Mouse (Mus musculus): Measurements from ENCODE around the gene Card14. TPM values are rescaled to one million over a fixed set of nuclear protein-coding genes. Genes with fewer than 3 reads are reported as not detected.

The Card14 gene
- total RNA-seq (2012; rRNA removed): 0.22 and 0.58 TPM in 2 replicates

DNA sequence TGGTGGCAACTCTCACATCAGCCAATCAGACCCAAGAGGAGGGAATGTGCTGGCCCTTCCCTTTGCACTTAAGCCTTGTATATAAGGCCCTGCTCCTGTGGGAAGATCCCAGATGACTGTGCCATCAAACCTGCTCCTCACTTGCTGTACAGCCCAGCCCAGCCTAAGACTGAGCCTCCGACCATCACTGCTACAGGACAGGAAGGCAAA is at the start of gene Card14:
Gene Card14, plus strand, starts transcription at position 111 of the 210 bp plus-strand sequence.
- Histone ChIP-seq H3K4me3 (ENCODE audit: insufficient read depth in 1 of 2, low read depth in 1 of 2, low read length in 2 of 2, poor library complexity in 1 of 2, severe bottlenecking in 1 of 2) (no peak within 1 kb of the TSS), H3K4me1 (ENCODE audit: control insufficient read depth in 2 of 2, insufficient read depth in 2 of 2, low read length in 2 of 2, poor library complexity in 1 of 2) (peaks cover 3 to 11% of the 10 kb centered on the region in 2 experiments; a peak in 1 of 4 replicates), H3K27ac (ENCODE audit: insufficient read depth, low read depth, low read length, poor library complexity, severe bottlenecking) (no peak within 1 kb of the TSS), H3K36me3 (ENCODE audit: control insufficient read depth, insufficient read depth, low read length, poor library complexity, severe bottlenecking) (no peaks in the 10 kb centered on the region), H3K9me3 (ENCODE audit: control insufficient read depth, insufficient read depth, low read depth, low read length) (no peaks in the 10 kb centered on the region), H3K9ac (ENCODE audit: insufficient read depth, low read depth, low read length, poor library complexity, severe bottlenecking) (no peak within 1 kb of the TSS; the same call in 1 of the 2 replicates)
- TF ChIP-seq MAFK (IDR thresholded peaks at IDR 0.05; ENCODE audit: insufficient read depth, low read depth, low read length) (no peak), ZC3H11A (IDR thresholded peaks at IDR 0.05; ENCODE audit: borderline replicate concordance, low read depth, low read length) (no peak), CHD2 (IDR thresholded peaks at IDR 0.05; ENCODE audit: low read depth, low read length) (no peak), ZNF384 (IDR thresholded peaks at IDR 0.05; ENCODE audit: low read depth, low read length) (no peak), HCFC1 (IDR thresholded peaks at IDR 0.05; ENCODE audit: borderline replicate concordance, insufficient read depth, low read length) (no peak)
- in situ Hi-C loops (cut with MboI; ENCODE audit: low sequenced_read_pairs in 2 of 2, unreplicated experiment in 2 of 2): no loop called here
- DNase-seq (ENCODE audit: low read depth, low spot score): no peak

DNA sequence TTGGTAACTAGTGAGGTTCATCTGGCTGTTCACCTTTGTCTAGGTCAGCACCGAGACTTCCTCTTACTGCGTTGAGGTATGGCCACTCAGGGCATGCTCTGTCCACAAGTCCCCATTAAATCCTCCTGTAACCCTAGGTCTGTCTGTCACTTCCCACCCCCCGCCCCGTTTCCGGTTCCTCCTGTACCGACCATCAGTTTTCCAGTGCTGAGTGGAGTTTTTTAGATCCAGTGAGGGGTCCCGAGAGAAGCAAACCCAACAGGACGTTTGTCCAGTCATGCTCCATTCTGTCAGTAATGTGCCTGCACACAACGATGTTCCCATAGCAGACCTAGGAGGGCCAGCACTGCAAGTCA is 49.4 kb upstream of the Card14 start:
- DNase-seq (ENCODE audit: low read depth, low spot score): no peak
- in situ Hi-C loops (cut with MboI; ENCODE audit: low sequenced_read_pairs in 2 of 2, unreplicated experiment in 2 of 2): no loop called here
- no peaks in the 10 kb centered on the region for H3K9me3 ChIP-seq (ENCODE audit: control insufficient read depth, insufficient read depth, low read depth, low read length)
- no peak overlapping the region for H3K9ac ChIP-seq (ENCODE audit: insufficient read depth, low read depth, low read length, poor library complexity, severe bottlenecking)
- TF ChIP-seq ZC3H11A (IDR thresholded peaks at IDR 0.05; ENCODE audit: borderline replicate concordance, low read depth, low read length) (no peak), ZNF384 (IDR thresholded peaks at IDR 0.05; ENCODE audit: low read depth, low read length) (no peak), HCFC1 (IDR thresholded peaks at IDR 0.05; ENCODE audit: borderline replicate concordance, insufficient read depth, low read length) (no peak), MAFK (IDR thresholded peaks at IDR 0.05; ENCODE audit: insufficient read depth, low read depth, low read length) (no peak), CHD2 (IDR thresholded peaks at IDR 0.05; ENCODE audit: low read depth, low read length) (no peak)
- no peaks in the 10 kb centered on the region for H3K36me3 ChIP-seq (ENCODE audit: control insufficient read depth, insufficient read depth, low read length, poor library complexity, severe bottlenecking)
- H3K27ac ChIP-seq (ENCODE audit: insufficient read depth, low read depth, low read length, poor library complexity, severe bottlenecking): no peak overlapping the region
- H3K4me1 ChIP-seq (ENCODE audit: control insufficient read depth in 2 of 2, insufficient read depth in 2 of 2, low read length in 2 of 2, poor library complexity in 1 of 2): peaks cover 0 to 11% of the 10 kb centered on the region in 2 experiments; a peak in 1 of 4 replicates
- H3K4me3 ChIP-seq (ENCODE audit: insufficient read depth in 1 of 2, low read depth in 1 of 2, low read length in 2 of 2, poor library complexity in 1 of 2, severe bottlenecking in 1 of 2): no peak overlapping the region

DNA sequence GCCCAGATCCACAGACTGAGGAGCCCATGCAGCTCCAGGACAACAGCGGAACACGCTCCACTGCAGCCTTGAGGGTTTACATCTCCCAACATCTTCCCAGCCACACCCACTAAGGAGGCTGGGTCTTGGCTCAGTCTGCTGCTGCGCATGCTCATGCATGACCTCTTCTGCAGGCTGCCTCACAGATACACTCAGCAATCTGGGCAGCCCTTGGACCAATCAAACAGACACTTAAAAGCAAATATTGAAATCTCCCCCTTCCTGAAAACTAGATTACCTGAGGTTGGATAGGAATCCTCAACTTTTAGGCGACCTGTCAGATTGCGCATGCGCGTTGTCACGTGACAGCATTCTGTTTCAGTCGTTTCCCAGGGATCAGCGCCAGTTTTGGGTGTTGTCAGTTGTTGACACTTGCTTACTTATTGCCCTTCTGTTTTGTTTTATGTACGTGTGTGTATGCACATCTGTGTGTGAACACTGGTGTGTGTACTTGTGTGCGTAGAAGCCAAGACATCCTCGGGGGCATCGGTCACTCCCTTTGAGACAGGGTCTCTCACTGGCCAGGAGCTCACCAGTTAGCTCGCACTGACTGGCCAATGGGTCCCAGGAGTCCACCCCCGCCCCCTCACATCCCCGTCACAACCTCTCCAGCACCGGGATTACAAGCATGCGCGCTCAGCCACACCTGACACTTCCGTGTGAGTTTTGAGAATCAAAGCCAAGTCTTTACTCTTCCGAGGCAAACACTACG is 48.8 kb upstream of the Card14 start:
- Histone ChIP-seq H3K9me3 (ENCODE audit: control insufficient read depth, insufficient read depth, low read depth, low read length) (no peaks in the 10 kb centered on the region), H3K36me3 (ENCODE audit: control insufficient read depth, insufficient read depth, low read length, poor library complexity, severe bottlenecking) (no peaks in the 10 kb centered on the region), H3K4me3 (ENCODE audit: insufficient read depth in 1 of 2, low read depth in 1 of 2, low read length in 2 of 2, poor library complexity in 1 of 2, severe bottlenecking in 1 of 2) (no peak overlapping the region), H3K27ac (ENCODE audit: insufficient read depth, low read depth, low read length, poor library complexity, severe bottlenecking) (no peak overlapping the region), H3K4me1 (ENCODE audit: control insufficient read depth in 2 of 2, insufficient read depth in 2 of 2, low read length in 2 of 2, poor library complexity in 1 of 2) (peaks cover 0 to 9% of the 10 kb centered on the region in 2 experiments; a peak in 1 of 4 replicates), H3K9ac (ENCODE audit: insufficient read depth, low read depth, low read length, poor library complexity, severe bottlenecking) (no peak overlapping the region)
- TF ChIP-seq CHD2 (IDR thresholded peaks at IDR 0.05; ENCODE audit: low read depth, low read length) (no peak), MAFK (IDR thresholded peaks at IDR 0.05; ENCODE audit: insufficient read depth, low read depth, low read length) (no peak), ZC3H11A (IDR thresholded peaks at IDR 0.05; ENCODE audit: borderline replicate concordance, low read depth, low read length) (no peak), HCFC1 (IDR thresholded peaks at IDR 0.05; ENCODE audit: borderline replicate concordance, insufficient read depth, low read length) (no peak), ZNF384 (IDR thresholded peaks at IDR 0.05; ENCODE audit: low read depth, low read length) (no peak)
- no peak for DNase-seq (ENCODE audit: low read depth, low spot score)
- in situ Hi-C loops (cut with MboI; ENCODE audit: low sequenced_read_pairs in 2 of 2, unreplicated experiment in 2 of 2): no loop called here

DNA sequence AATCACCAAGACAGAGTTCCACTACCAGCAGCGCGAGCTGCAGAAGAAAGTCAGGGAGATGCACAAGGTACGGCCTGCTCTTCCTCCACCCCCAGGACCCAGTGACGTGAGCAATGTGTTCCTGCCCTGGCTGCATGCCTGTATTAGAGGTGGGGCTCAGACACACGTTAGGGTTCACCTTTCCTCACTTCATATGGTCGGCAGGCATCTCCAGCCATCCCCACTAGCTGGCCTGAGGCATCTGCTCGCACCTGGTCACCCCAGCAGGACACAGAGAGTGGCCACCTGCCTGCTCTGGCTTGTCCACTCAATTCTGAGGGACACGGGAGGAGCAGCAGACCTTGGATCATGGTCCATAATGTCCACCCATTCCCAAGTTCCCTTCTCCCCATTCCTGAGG is 47.6 kb upstream of the Card14 start:
- TF ChIP-seq MAFK (IDR thresholded peaks at IDR 0.05; ENCODE audit: insufficient read depth, low read depth, low read length) (no peak), CHD2 (IDR thresholded peaks at IDR 0.05; ENCODE audit: low read depth, low read length) (no peak), HCFC1 (IDR thresholded peaks at IDR 0.05; ENCODE audit: borderline replicate concordance, insufficient read depth, low read length) (no peak), ZC3H11A (IDR thresholded peaks at IDR 0.05; ENCODE audit: borderline replicate concordance, low read depth, low read length) (no peak), ZNF384 (IDR thresholded peaks at IDR 0.05; ENCODE audit: low read depth, low read length) (no peak)
- Histone ChIP-seq H3K36me3 (ENCODE audit: control insufficient read depth, insufficient read depth, low read length, poor library complexity, severe bottlenecking) (no peaks in the 10 kb centered on the region), H3K4me3 (ENCODE audit: insufficient read depth in 1 of 2, low read depth in 1 of 2, low read length in 2 of 2, poor library complexity in 1 of 2, severe bottlenecking in 1 of 2) (no peak overlapping the region), H3K4me1 (ENCODE audit: control insufficient read depth in 2 of 2, insufficient read depth in 2 of 2, low read length in 2 of 2, poor library complexity in 1 of 2) (peaks cover 0 to 14% of the 10 kb centered on the region in 2 experiments; a peak in 1 of 4 replicates), H3K27ac (ENCODE audit: insufficient read depth, low read depth, low read length, poor library complexity, severe bottlenecking) (no peak overlapping the region), H3K9me3 (ENCODE audit: control insufficient read depth, insufficient read depth, low read depth, low read length) (no peaks in the 10 kb centered on the region), H3K9ac (ENCODE audit: insufficient read depth, low read depth, low read length, poor library complexity, severe bottlenecking) (no peak overlapping the region)
- in situ Hi-C loops (cut with MboI; ENCODE audit: low sequenced_read_pairs in 2 of 2, unreplicated experiment in 2 of 2): no loop called here
- no peak for DNase-seq (ENCODE audit: low read depth, low spot score)
